Mouse (Mus musculus) erythroid progenitor cell, adult 5-6 weeks (primary cell): ENCODE measurements around the gene Itk. TPM values are rescaled to one million over a fixed set of nuclear protein-coding genes. Genes with fewer than 3 reads are reported as not detected.
A peak's percentile ranks its signal among the peaks of the same experiment; 100 is the strongest.

Source experiments
- ATAC-seq: replicated peaks from 2 replicates; pipeline ENCODE4 v1.8.0; 2016; ENCODE audit warnings: moderate number of reproducible peaks, mild to moderate bottlenecking, moderate TSS enrichment, inconsistent platforms; ENCODE audit not compliant: poor library complexity, low FRiP score, severe bottlenecking
- total RNA-seq, 2 experiments: library from RNA; stranded (forward) in 1 of 2; stranded (reverse) in 1 of 2; fragments of 150-400 nt in 1 of 2; fragments of 186-747, 209-891 nt in 1 of 2; gene quantifications; 2 replicates each; pipeline versions ENCODE4 v1.2.3 to v1.2.4; 2015 to 2017; ENCODE audit warnings: low replicate concordance in 2 of 2

Gene Itk
- total RNA-seq, 2 experiments from 2014 or later = 2.9 to 5.0 TPM

DNA sequence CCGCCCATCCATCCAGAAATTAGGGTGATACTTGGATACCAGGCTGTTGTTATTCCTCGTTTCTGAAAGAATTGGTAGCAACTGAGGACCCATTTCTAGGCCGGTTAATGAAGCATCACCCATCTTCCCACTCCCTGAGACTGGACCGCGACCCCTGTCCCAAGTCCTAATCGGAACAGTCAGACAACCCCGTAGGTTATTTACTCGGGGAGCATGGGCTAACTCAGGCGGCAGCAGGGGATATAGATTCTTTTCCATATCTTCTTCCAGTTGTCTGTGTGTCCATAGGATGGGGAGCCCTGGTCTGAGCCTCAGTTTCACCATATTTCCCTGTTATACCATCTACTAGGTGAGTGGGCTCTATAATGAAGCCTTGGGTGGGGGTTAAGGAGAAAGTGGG lies 25.5 kb downstream of the Itk start:
- ATAC-seq = no peak

DNA sequence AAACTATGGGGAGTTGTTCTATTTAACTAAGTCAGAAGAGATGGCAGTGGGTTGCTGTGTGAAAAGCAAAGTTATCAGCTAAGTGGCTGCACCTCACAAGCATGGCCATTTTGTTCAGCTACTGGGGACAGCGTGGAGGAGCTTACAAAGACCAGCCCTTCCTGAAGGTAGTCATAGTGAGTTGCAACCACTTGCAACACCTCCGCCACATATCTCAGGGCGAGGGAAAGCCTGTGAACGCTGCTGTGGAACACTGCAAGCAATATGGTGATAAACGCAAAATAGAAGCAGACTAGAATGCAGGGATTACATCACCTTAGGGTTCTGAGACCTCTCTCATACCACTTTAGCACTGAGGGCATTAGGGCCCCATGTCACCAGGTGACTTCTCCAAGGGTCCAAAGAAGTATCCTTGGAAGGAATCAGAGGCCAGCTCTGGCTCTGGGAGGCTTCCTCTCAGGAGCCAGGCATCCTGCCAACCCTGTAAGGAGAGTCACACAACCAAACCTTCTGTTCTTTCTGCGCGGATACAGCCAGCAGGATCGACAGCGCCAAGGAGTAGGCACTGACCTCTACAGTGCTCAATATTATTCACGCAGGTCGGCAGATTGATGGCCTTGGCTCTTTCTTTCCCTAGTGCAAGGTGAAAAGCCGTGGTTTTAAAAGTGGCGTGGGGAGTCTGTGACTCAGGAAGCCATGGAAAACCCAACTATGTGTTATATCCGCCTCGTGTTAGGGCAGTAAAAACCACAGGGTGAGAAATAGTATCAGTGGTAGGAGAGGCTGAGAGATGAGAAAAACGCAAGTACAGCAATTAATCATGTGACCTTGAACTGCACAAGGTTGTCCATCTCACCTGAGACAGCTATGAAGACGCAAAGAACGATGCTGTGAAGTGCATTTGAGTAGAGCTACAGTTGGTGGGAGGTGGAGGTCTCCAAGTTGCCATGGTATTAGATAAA lies 27.0 kb downstream of the Itk start:
- no peak for ATAC-seq

DNA sequence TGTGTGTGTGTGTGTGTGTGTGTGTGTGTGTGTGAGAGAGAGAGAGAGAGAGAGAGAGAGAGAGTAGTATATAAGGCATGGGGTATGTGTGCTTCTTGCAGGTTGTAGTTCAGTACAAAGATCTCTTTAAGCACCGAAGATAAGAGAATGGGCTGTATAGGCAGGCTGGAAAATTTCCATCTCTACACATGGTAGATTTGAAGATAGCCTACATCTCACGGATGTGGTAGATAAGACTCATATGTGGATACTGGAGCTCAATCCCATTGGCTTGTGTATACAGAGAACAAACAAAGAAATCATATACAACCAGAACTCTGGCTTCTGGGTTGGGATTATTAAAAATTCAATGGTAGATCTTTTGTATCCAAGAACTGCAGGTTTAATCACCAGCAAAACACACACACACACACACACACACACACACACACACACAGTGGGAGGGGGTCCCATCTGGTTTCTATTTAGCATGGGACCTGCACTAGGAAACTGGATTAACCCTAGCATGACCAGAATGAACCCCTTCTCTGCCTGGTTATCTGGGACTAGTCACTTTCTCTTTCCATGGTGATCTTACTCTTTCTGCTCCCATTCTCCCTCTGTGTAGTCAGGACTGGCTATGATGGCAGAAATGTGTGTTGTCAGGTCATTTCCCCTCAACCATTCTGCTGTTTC lies 28.2 kb downstream of the Itk start:
- no peak for ATAC-seq

DNA sequence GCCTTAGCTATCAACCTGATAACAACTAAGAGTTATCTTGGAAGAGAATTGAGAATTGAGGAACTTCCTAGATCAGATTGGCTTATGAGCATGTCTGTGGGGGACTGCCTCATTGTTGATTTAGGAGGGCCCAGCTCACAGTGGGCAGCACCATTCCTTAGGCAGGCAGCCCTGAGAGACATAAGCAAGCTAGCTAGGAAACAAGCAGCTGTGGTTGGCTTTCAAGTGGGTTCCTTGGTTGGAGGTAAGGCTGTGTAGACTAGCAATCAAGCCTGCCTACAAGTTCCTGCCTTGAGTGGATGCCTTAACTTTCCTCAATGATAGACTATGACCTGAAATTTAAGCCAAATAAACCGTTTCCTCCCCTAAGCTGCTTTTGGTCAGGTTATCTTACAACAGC lies 30.9 kb downstream of the Itk start:
- no peak for ATAC-seq

DNA sequence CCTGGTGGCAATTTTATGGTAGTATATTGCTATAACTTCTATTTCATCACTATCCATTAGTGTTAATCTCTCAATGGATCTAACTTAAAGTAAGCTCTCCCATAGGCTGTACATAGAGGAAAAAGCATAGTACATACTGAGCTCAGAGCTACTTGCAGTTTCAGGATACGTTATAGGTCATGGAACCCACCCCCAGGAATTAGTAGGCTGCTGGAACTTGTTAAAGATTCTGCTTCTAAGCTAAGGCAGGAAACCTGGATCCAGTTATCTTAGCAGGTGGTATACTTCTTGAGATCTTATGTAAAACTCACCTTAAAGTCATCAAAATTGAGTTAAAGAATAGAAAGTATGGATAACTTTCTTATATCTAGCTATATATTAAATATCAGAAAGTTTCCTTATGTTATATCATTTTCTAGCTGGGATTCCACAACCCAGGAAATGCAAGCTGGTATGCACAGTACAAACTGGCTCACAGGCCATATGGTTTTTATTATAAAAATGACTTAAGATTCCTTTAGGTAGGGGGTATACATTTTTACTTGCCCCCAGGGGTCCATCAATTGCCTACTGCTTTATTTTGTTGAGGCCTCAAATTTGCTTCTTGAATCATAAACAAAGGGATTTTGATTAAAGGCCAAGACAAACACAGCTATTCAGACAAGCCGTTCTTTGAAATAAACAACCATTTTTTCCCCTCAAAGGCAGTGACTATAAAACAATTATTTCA lies 39.5 kb downstream of the Itk start:
- no peak for ATAC-seq

DNA sequence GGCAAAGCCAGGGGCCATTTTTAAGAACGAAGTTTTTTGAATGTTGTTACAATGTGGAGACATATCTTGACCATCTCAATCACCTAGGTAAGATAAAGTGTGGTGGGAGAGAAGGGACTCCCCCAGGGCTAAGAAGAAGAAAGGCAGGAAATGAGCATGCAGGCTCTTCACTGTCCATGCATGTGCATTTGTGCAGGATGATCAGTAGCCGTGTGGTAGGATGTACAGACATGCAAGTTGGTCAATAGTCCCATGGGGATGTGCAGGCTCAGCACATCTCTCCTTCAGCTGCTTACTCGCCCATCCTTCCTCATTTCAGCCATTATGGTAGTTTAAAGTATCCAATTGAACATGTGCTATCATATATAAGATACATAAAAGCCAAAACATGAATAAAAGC lies 40.9 kb downstream of the Itk start:
- ATAC-seq = no peak

DNA sequence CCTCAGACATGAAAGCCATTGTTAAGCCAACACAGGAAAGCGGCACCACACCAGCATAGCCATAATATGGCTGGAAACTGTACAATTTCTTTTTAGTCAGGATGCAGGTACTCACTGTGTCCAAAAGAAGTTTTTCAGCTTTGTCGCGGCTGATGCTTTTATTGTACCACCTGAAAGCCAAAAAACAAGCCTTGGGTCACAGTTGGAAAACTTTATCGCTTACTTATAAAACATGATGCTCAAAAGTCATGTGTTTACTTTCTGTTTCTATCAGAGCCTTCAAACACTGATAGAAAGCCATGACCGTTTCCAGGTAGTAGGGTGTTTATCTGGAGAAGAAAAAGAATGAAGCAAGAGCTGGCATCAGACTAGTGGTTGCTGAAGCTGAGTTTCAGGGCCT lies 41.6 kb downstream of the Itk start:
- ATAC-seq = no peak

DNA sequence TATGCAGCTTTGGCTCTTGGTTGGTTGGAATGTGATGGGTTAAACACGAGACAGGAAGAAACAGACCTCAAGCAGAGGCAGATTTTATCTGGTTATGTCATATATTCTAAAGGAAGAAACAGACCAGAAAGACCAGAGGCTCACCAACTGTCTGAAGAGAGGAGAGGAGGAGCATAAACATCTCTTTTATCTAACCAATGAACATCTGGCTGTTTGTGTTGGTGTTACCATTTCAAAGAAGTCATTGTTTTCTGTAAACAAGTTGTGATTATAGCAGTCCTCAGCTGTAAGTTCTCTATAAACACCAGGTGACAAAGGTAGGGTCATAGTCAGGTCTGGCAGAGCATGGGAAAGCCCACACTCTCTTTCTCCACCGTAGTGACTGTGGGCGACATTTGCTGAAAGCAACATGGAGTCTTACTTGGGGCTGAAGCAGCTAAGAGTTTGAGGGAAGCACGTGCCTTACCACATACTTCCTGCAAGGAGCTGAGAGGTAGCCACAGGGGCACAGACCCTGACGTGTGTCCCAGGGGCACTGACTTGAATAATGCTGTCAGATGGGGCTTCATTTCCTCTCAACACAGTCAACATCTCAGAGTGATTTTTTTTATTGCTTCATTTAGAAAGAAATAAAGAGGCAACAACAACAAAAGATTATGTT lies 45.3 kb downstream of the Itk start:
- ATAC-seq = no peak

DNA sequence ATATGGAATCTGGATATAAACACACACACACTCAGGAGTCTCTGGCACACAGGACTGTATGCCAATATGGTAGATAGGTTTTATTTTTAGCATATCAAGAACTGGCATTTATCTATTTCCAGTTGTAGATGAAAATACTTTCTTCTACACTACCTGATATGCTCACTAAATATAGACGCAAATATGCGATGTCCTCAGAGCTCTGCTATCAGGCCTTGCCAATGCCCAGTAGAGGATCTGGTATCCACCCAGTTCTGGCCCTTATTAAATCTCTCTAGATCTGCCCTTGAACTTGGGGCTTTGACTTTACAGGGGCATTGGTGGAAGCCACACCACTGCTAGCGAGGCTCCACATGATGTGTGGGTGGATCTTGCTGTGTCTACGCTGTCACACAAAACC lies 47.4 kb downstream of the Itk start:
- no peak for ATAC-seq

DNA sequence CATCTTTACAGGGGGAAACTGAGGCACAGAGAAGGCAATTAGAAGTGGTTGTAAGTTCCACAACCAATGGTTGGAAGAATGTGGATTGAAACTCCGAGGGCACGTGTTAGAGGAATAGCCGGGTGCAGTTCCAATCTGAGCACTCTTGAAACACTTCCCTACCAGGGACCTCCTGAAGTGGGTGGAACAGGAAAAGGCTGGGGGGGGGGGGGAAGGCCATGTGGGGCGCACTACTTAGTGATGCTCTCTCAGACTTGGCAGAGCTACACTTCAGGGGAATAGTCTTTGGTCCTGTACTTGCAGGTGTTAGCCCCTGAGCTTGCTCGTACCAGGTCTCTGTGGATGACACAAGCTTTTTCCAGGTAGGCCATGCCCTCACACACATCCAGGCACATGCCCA lies 53.3 kb downstream of the Itk start:
- no peak for ATAC-seq

DNA sequence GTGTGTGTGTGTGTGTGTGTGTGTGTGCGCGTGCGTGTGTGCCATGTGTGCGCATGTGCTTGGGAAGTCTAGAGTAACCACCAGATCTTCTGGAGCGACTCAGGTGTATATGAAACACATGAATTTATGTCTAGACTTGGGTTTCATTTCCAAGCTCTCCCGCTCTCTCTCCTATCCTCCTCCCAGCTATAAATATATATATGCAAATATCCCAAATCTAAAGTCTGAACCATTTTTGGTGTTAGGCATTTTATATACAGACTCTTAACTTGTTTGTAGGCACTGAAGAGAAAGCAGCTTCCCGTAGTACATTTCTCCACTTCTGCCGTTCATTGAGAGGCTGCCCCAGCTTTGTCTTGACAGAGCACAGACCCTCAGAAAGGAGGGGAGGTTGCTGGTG lies 57.1 kb downstream of the Itk start:
- no peak for ATAC-seq

DNA sequence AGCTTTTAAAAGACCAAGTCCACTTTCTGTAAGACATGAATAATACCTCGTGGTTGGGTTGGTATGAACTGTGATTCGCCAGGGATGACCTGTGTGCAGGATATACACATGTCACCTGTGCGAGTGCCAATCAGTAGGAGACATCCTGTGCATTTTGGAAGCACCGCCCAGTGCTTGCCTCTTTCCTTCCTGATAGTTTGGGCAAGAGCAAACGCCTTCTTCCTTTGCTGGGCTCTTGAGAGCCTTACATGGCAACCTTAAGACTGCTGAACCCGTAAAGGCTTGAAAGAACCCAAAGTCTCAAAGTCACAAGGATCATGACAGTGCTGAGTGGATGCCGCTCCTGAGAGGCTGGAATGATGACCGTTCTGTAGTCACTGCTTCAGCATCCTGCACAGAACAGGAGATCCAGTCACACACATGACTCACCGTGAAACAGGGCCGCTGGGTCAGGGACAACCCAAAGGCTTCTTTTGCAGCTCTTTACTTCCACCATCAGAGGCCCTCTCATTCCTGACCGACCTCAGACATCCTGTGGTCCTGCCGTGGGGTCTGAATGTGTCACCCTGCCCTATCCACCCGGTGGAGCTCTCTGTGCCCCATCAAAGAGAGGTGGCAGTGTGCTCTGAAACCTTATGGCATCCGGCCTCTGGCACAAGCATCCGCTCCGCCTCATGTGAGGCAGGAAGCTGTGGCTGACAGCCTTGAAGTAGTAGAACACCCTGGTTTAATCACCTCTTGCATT lies 62.9 kb downstream of the Itk start:
- no peak for ATAC-seq

DNA sequence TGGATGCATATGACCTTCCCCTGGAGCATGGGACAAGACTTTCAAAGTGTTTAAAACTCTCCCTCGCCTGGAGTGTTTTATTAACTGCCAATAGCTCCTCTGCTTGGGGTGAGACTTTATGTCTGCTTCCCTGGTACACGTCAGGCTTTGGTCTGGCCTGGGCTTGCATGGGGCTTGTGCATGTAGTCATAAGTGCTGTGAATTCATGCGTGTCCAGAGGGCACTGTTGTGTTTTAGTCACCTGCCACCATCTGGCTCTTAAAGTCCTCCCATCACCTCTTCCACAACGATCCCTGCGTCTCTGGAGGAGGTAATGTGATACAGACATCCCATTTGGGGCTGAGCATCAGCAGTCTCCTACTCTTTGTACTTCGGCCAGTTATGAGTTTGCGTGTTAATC lies 67.8 kb downstream of the Itk start:
- no peak for ATAC-seq

DNA sequence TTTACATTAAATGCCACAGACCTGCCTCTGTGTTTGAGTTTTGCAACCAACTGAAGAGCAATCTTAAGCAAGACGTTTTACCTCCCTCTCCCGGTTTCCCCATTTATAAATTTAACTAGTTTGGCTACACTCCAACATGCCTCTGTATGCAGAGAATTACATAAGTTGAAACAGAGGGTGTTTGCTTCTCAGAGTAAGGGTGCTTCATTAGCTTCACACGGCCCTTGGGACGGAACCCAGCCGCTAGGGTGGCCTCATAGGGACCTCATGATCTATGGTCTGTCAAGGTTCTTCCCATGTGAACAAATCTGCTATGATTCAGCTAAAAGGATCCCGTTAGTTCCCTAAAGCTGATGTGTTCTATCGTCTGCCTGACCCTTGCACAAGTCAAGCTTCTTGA lies 74.8 kb downstream of the Itk start:
- no peak for ATAC-seq

DNA sequence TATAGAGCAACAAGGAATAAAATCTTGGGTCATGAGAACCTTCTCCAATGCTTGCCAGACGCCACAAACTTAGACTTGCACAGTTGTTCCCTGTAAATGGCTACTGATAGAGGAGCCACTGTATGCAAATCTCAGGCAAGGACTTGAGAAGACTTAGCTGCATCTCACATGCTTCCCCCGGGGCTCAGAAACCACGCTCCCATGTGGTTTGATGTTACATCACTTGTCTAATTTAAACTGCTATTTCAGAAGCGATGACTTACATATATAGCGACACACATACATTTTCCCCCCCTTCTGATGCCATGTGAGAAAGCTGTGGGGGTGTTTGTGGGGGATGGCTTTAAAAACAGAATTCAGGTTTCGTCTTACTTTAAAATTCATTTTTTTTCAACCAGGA lies 75.5 kb downstream of the Itk start:
- ATAC-seq = no peak

DNA sequence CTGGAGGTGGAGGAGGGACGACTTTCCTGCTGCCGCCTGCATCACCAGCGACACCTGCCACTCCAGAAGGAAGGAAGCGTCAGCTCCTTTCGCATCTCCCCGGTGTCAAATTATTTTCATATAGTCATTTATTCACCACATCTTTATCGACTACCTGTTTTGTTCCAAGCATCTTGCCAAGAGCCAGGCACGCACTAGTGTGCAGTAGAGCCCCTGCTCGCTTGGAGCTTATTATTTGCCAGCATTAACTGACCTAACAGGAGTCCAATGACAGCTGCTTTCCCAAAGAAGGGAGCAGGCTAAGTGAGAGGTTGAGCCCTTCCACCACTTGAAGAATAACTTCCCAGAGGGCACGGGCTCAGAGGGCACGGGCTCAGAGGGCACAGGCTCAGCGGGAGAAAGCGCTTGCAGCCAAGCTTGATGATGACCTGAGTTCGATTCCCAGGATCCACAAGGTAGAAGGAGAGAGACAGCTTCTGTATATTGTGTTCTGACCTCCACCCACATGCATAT lies 76.7 kb downstream of the Itk start, which contains the start of gene Cyfip2:
Gene Cyfip2 (minus strand): TSS at position 337 of the 513 bp plus-strand sequence.
- ATAC-seq = peak; percentile 33

DNA sequence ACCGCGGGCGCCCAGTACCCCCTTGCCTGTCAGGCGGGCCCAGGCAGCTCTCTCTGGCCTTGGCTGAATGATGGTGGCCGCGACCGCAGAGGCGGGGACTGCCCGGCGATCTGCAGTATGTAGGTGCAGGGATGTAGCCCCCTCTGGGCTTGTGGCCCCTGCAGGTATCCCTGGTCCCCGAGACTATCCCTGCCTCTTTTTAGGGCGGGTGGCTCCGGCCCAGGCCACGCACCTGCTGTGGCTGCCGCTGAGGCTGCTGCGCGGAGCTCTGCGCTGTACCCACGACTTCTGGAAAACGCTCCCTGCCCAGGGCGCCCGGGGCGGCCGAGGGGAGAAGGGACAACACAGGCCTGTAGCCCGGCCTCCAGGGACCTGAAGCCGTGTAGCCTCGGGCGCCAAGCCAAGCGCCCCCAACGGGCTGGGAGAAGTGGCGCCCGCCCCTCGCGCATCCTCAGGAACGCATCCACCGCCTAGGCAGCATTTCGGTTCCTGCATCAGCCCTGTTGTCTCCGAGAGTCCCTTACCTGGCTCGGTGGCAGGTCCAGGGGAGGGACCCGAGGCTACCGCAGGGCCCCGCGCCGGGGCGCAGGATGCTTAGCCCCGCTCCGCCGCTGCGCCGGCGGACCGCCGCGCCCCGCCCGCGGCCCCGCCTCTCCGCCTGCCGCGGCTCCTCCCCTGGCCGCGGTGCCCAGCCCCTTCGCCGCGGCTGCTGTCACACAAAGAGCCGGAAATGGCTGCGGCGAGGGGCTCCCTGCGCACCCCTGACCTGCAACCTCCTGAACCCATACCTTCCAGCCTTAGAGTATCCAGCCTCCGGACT lies 77.4 kb downstream of the Itk start:
- peak; percentile 85 for ATAC-seq

DNA sequence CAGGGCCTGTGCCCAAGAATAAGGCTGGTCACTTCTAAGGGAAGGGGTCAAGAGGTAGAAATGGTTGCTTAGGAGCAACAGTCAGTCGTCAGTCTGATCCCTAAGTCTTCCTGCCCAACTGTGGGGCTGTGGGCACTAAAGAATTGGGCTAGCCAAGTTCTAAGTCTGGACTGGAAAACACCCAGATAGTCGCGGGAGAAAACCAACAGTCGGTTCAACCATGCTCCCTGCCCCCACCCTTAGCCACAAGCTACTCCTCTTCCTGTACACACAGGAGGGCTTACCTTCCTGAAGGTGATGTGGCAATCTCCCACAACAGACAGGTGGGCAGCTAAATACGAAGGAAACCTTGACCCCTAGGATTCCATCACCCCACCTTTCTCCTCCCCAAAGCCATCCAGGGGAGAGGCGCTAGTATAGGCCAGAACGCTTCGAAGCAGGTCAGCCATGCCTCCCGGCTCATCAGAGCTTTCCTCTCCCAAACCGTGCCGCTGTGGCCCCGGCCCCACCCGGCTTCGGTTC lies 78.1 kb downstream of the Itk start:
- 0 out of 2 replicates have a peak, but pooled peaks have one; percentile 10 for ATAC-seq
